Mouse (Mus musculus) liver, embryonic 14.5 days (tissue): ENCODE results near the gene Lmod1.

Experiments used
- CTCF ChIP-seq: IDR thresholded peaks from 2 replicates; pipeline ENCODE4 v1.5.1; 2016; ENCODE audit warnings: antibody characterized with exemption, low read depth, control low read depth
- EP300 ChIP-seq: IDR thresholded peaks from 2 replicates; pipeline ENCODE4 v1.6.1; 2016; ENCODE audit warnings: antibody characterized with exemption, low read depth

DNA sequence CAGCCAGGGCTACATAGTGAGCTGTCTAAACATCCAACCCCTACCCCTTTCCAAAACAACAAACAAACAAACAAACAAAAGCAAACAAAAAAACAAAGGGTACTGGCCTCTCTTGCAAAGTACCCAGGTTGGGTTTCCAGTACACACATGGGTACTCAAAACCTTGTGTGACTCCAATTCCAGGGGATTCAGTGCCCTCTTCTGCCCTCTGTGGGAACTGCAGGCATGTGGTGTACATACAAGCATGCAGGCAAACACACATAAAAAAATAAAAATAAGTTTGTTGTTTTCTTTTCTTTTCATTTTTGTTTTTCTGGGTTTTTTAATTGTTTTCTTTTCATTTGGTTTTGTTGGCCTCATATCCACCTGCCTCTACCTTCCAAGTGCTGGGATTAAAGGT lies 37.5 kb downstream of the Lmod1 start:
- TF ChIP-seq EP300 (no peak), CTCF (peak; percentile 8; the same call in 1 of the 2 replicates)
